Mouse (Mus musculus): ENCODE data around the gene Gm28635.

Gm28635 gene

GRCm38 (mm10) chr2:84579311-84579710 is 98.5 kb downstream of the Gm28635 start:
- DNase-seq = no peak

GRCm38 (mm10) chr2:84574130-84574529 is 103.7 kb downstream of the Gm28635 start:
- no peak for DNase-seq

- no peak for DNase-seq
Observed at GRCm38 (mm10) chr2:84556888-84557514, 120.8 kb downstream of the Gm28635 start.
